Mouse (Mus musculus): ENCODE results near the gene Tkfc. TPM values are rescaled to one million over a fixed set of nuclear protein-coding genes. Genes with fewer than 3 reads are reported as not detected.
"Not testable (repeated sequence)": the region's sequence is repeated elsewhere in the genome, so short reads cannot be mapped to it uniquely, and the experiment has no call there.

Gene Tkfc
- polyA plus RNA-seq, 1 experiment = not detected

- peaks cover 2% of the 10 kb centered on the region; the same call in 1 of the 2 replicates for H3K4me1 ChIP-seq (ENCODE audit: control insufficient read depth, insufficient read depth, low read length)
- WGBS = under 1% methylated on average over 44 of the region's 44 CpGs
- peak within 1 kb of the TSS; percentile 76 for H3K4me3 ChIP-seq (ENCODE audit: insufficient read depth, low read depth, low read length)
- peak within 1 kb of the TSS; percentile 93 for H3K27ac ChIP-seq (ENCODE audit: insufficient read depth, low read depth, low read length)
- TF ChIP-seq POLR2A (IDR thresholded peaks at IDR 0.05; ENCODE audit: insufficient read depth, low read depth, low read length) (peak; percentile 58; the same call in 1 of the 2 replicates), CTCF (IDR thresholded peaks at IDR 0.05; ENCODE audit: insufficient read depth, low read depth, low read length) (no peak)
Measured at GRCm38 (mm10) chr19:10576690-10577561, 28.5 kb downstream of the Tkfc start, which contains the start of the genes Cyb561a3 and Tmem138. Gene Cyb561a3 (plus strand): TSS chr19:10577172. Gene Tmem138 (minus strand): TSS chr19:10577362.

GRCm38 (mm10) chr19:10569627-10570026 is 35.8 kb downstream of the Tkfc start:
- Histone ChIP-seq H3K27ac (ENCODE audit: insufficient read depth, low read depth, low read length) (no peak overlapping the region), H3K4me1 (ENCODE audit: control insufficient read depth, insufficient read depth, low read length) (no peaks in the 10 kb centered on the region), H3K4me3 (ENCODE audit: insufficient read depth, low read depth, low read length) (no peak overlapping the region)
- 96% methylated on average over 6 of the region's 6 CpGs for WGBS
- no peak for TF ChIP-seq CTCF (IDR thresholded peaks at IDR 0.05; ENCODE audit: insufficient read depth, low read depth, low read length)
- no peak for TF ChIP-seq POLR2A (IDR thresholded peaks at IDR 0.05; ENCODE audit: insufficient read depth, low read depth, low read length)

DNA sequence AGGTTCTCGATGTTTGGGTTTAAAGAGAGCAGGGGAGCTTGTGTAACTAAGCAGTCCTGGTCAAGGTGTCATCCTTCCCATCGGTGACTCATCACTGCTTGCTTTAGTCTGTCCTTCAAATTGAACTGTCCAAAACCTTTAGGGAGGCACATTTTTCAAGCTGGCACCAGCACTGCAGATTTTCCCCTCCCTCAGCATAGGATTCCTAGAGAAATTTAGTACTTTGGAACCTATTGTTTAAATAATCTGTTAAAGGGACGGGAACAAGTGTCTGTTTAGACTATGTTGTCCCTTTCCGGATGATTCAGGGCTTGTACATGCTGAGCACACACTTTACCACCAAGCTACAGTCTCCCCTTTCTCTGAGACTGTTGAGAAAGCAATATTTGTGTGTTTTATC is 40.2 kb downstream of the Tkfc start:
- WGBS = 74% methylated on average over 4 of the region's 4 CpGs
- Histone ChIP-seq H3K4me1 (ENCODE audit: control insufficient read depth, insufficient read depth, low read length) (no peaks in the 10 kb centered on the region), H3K27ac (ENCODE audit: insufficient read depth, low read depth, low read length) (no peak overlapping the region), H3K4me3 (ENCODE audit: insufficient read depth, low read depth, low read length) (no peak overlapping the region)
- TF ChIP-seq POLR2A (IDR thresholded peaks at IDR 0.05; ENCODE audit: insufficient read depth, low read depth, low read length) (no peak), CTCF (IDR thresholded peaks at IDR 0.05; ENCODE audit: insufficient read depth, low read depth, low read length) (no peak)

DNA sequence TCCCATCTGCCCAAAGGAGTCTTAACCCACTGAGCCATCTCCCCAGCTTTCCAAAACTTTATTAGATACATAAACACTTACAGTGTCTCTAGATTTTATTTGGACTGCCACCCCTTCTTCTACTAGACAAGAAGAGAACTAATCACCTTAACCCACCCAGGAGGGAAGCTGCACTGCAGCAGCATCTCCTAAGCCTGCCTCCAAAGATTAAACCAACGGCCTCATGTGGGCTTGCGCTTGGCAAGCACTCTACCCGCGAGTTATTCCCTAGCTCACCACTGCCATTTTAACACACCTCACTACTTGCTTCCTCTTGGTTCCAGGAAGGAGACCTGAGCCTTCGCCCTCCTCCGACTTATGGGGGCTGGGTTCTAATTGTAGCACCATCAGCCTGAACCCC is 41.2 kb downstream of the Tkfc start:
- Histone ChIP-seq H3K4me3 (ENCODE audit: insufficient read depth, low read depth, low read length) (no peak overlapping the region), H3K27ac (ENCODE audit: insufficient read depth, low read depth, low read length) (no peak overlapping the region), H3K4me1 (ENCODE audit: control insufficient read depth, insufficient read depth, low read length) (no peaks in the 10 kb centered on the region)
- 87% methylated on average over 6 of the region's 6 CpGs for WGBS
- TF ChIP-seq CTCF (IDR thresholded peaks at IDR 0.05; ENCODE audit: insufficient read depth, low read depth, low read length) (no peak), POLR2A (IDR thresholded peaks at IDR 0.05; ENCODE audit: insufficient read depth, low read depth, low read length) (no peak)

- TF ChIP-seq CTCF (IDR thresholded peaks at IDR 0.05; ENCODE audit: insufficient read depth, low read depth, low read length) (no peak), POLR2A (IDR thresholded peaks at IDR 0.05; ENCODE audit: insufficient read depth, low read depth, low read length) (no peak)
- WGBS = 64% methylated on average over 5 of the region's 5 CpGs
- Histone ChIP-seq H3K27ac (ENCODE audit: insufficient read depth, low read depth, low read length) (no peak overlapping the region), H3K4me3 (ENCODE audit: insufficient read depth, low read depth, low read length) (no peak overlapping the region), H3K4me1 (ENCODE audit: control insufficient read depth, insufficient read depth, low read length) (no peaks in the 10 kb centered on the region)
Measured at GRCm38 (mm10) chr19:10562351-10562750, 43.1 kb downstream of the Tkfc start.

DNA sequence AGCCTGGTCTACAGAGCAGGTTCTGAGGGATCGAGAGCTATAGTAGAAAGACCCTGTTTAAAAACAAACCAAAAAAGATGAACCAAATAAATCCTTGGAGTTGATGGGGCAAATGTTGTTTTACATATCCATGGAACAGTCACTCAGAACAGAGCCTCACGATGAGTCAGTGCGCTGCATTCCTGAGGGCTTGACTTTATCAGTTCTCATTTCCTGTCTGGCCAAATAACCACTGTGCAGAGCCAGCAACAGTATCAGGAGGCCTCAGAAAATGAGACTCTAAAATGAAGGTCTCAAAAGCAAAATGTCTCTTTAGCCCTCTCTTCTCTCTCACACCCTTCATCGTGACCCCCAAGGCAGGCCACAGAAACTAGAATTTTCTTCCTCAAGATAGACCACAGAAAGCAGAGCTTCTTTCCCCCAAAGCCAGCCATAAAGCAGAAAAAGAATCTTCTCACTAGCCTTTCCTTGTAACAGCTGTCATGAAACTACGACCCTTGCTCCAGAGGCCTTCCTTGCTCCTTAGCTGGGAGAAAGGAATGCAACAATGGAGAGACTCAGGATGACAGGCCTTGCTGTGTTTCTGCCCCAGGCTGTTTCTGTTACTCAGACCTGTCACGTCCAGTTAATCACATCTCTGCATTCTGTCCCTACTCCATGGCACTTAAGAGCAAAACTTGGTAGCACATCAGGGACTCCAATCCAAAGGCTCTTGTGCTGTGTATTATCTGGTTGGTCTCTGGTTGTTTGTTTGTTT is 43.7 kb downstream of the Tkfc start:
- 76% methylated on average over 6 of the region's 6 CpGs for WGBS
- TF ChIP-seq POLR2A (IDR thresholded peaks at IDR 0.05; ENCODE audit: insufficient read depth, low read depth, low read length) (no peak), CTCF (IDR thresholded peaks at IDR 0.05; ENCODE audit: insufficient read depth, low read depth, low read length) (no peak)
- no peak overlapping the region for H3K27ac ChIP-seq (ENCODE audit: insufficient read depth, low read depth, low read length)

GRCm38 (mm10) chr19:10560108-10560507 is 45.3 kb downstream of the Tkfc start:
- no peak overlapping the region for H3K4me3 ChIP-seq (ENCODE audit: insufficient read depth, low read depth, low read length)
- TF ChIP-seq POLR2A (IDR thresholded peaks at IDR 0.05; ENCODE audit: insufficient read depth, low read depth, low read length) = no peak
- TF ChIP-seq CTCF (IDR thresholded peaks at IDR 0.05; ENCODE audit: insufficient read depth, low read depth, low read length) = no peak
- WGBS = 43% methylated on average over 5 of the region's 5 CpGs

More for the DNA sequence above, 43.7 kb downstream of the Tkfc start:
- Histone ChIP-seq H3K4me3 (ENCODE audit: insufficient read depth, low read depth, low read length) (no peak overlapping the region), H3K4me1 (ENCODE audit: control insufficient read depth, insufficient read depth, low read length) (no peaks in the 10 kb centered on the region)

DNA sequence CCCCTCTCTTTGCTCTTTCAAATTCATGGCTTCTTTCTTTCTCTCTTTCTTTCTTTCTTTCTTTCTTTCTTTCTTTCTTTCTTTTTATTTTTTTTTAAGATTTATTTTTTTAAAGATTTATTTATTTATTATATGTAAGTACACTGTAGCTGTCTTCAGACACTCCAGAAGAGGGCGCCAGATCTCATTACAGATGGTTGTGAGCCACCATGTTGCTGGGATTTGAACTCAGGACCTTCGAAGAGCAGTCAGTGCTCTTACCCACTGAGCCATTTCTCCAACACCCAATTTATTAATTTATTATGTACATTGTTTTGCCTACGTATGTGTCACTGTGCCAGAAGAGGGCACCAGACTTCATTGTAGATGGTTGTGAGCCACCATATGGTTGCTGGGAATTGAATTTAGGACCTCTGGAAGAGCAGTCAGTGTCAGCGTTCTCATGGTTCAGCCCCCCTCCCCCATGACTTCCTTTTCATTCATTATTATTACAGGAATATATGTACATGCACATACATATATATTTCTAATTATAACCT is 47.5 kb downstream of the Tkfc start:
- H3K27ac ChIP-seq (ENCODE audit: insufficient read depth, low read depth, low read length); H3K4me1 ChIP-seq (ENCODE audit: control insufficient read depth, insufficient read depth, low read length); H3K4me3 ChIP-seq (ENCODE audit: insufficient read depth, low read depth, low read length): not testable (repeated sequence)
- WGBS = 75% methylated on average over 4 of the region's 4 CpGs

More at GRCm38 (mm10) chr19:10560108-10560507, 45.3 kb downstream of the Tkfc start:
- Histone ChIP-seq H3K27ac (ENCODE audit: insufficient read depth, low read depth, low read length) (no peak overlapping the region), H3K4me1 (ENCODE audit: control insufficient read depth, insufficient read depth, low read length) (no peaks in the 10 kb centered on the region)

DNA sequence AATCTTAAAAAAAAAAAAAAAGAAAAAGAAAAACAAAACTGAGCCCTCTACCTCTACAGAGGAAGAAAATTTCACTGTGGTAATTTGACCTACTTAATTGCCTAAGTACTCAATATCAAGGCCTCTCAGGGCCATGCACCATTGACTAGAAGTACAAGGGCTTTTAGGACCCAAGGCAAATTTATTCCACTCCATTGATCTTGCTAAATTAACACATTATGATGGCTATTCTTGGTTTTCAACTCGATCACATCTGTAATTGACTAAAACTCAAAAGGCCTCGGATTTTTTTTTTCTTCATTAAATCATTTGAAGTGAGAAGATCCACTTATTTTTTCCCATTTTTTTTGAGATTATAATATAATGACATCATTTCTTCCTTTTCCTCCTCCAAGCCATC is 48.0 kb downstream of the Tkfc start:
- H3K4me3 ChIP-seq (ENCODE audit: insufficient read depth, low read depth, low read length) = no peak overlapping the region
- no peaks in the 10 kb centered on the region for H3K4me1 ChIP-seq (ENCODE audit: control insufficient read depth, insufficient read depth, low read length)
- H3K27ac ChIP-seq (ENCODE audit: insufficient read depth, low read depth, low read length) = no peak overlapping the region
- TF ChIP-seq CTCF (IDR thresholded peaks at IDR 0.05; ENCODE audit: insufficient read depth, low read depth, low read length) = no peak
- no peak for TF ChIP-seq POLR2A (IDR thresholded peaks at IDR 0.05; ENCODE audit: insufficient read depth, low read depth, low read length)
- 57% methylated on average over 2 of the region's 2 CpGs for WGBS

All from olfactory bulb, adult 2 months (tissue).